Mouse (Mus musculus) lung, embryonic 15.5 days (tissue): ENCODE measurements around the gene Gm14525. TPM values are rescaled to one million over a fixed set of nuclear protein-coding genes. Genes with fewer than 3 reads are reported as not detected.
"Not testable (repeated sequence)": the region's sequence is repeated elsewhere in the genome, so short reads cannot be mapped to it uniquely, and the experiment has no call there.

ENCODE experiments used
- ATAC-seq: fragments of 200-750 bp; cut with Nextera tagmentation; 2 replicates; pipeline ENCODE4 v1.8.0; 2017; ENCODE audit warnings: moderate number of reproducible peaks, borderline replicate concordance; ENCODE audit not compliant: low FRiP score, low TSS enrichment; ENCODE audit errors: extremely low read depth
- H3K27ac ChIP-seq: fragments of 300-500 bp; sonication (generic); 2 replicates; pipeline ENCODE4 v1.5.1; 2015; ENCODE audit warnings: moderate library complexity, mild to moderate bottlenecking, inconsistent platforms
- H3K27me3 ChIP-seq: fragments of 300-500 bp; sonication (generic); 2 replicates; pipeline ENCODE4 v1.6.1; 2015; ENCODE audit warnings: inconsistent platforms
- H3K36me3 ChIP-seq: fragments of 300-500 bp; sonication (generic); 2 replicates; pipeline ENCODE4 v1.6.1; 2015; ENCODE audit warnings: inconsistent platforms
- H3K4me1 ChIP-seq: fragments of 300-500 bp; sonication (generic); 2 replicates; pipeline ENCODE4 v1.6.1; 2015; ENCODE audit warnings: inconsistent platforms
- H3K4me2 ChIP-seq: fragments of 300-500 bp; sonication (generic); 2 replicates; pipeline ENCODE4 v1.6.1; 2015; ENCODE audit warnings: inconsistent platforms, mild to moderate bottlenecking, moderate library complexity
- H3K4me3 ChIP-seq: fragments of 300-500 bp; sonication (generic); 2 replicates; pipeline ENCODE4 v1.5.1; 2015; ENCODE audit warnings: mild to moderate bottlenecking, inconsistent platforms
- H3K9ac ChIP-seq: fragments of 300-500 bp; sonication (generic); 2 replicates; pipeline ENCODE4 v1.6.1; 2015; ENCODE audit warnings: inconsistent platforms
- H3K9me3 ChIP-seq: fragments of 300-500 bp; sonication (generic); 2 replicates; pipeline ENCODE4 v1.6.1; 2016; ENCODE audit warnings: inconsistent platforms
- WGBS: fragments of 180-500 bp; shearing (Covaris S2); methylation state at CpG from one replicate; pipeline ENCODE4 v1.1.7; 2015; 5-methylcytosine and 5-hydroxymethylcytosine counted together
- polyA plus RNA-seq: library from polyadenylated mRNA; unstranded; fragments of >200 nt; fragmentation: Nextera tagmentation; extraction: Ambion mirVana; gene quantifications from 2 replicates; pipeline ENCODE4 v1.2.1, GENCODE M21; 2015

The Gm14525 gene
- not detected in 2 replicates for polyA plus RNA-seq

DNA sequence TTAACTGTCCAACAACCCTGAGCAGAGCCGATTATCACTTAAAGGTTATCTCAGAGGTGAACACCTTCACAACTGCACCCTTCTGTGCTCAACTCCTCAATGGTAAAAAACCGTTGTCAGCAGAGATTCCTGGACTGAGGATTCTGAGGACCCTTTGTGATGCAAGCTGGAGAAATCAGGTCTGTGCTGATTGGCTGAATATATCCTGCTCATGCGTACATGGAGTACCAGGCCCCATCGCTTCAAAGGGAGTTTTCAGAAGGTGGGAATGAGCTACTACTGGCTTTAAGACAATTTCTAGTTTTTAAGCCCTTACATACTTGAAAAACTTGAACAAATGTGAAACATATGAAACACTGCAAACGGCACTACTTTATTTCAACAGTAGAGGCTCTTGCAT is at the start of gene Gm14525:
Gene Gm14525, minus strand, starts transcription at position 101 of the 400 bp plus-strand sequence.
- H3K27me3 ChIP-seq, H3K36me3 ChIP-seq, H3K9ac ChIP-seq, ATAC-seq, H3K4me2 ChIP-seq, H3K4me3 ChIP-seq, H3K27ac ChIP-seq, H3K9me3 ChIP-seq, H3K4me1 ChIP-seq: not testable (repeated sequence)
- 71% methylated on average over 4 of the region's 5 CpGs for WGBS

Other genes with a start within 250 kb of the Gm14525 start
- gene Slx, start 157.1 kb downstream of the Gm14525 start, polyA plus RNA-seq, result not detected in 2 replicates
- not detected in 2 replicates for gene Gm6121, start 233.1 kb upstream of the Gm14525 start, polyA plus RNA-seq